Mouse (Mus musculus) cerebral cortex, adult 2 months (tissue): ENCODE measurements around the gene Prickle1.

Experiments used
- WGBS: fragments of 180-500 bp; shearing (Covaris S2); methylation state at CpG from one replicate; pipeline ENCODE4 v1.1.7; 2018; 5-methylcytosine and 5-hydroxymethylcytosine counted together

Gene Prickle1

DNA sequence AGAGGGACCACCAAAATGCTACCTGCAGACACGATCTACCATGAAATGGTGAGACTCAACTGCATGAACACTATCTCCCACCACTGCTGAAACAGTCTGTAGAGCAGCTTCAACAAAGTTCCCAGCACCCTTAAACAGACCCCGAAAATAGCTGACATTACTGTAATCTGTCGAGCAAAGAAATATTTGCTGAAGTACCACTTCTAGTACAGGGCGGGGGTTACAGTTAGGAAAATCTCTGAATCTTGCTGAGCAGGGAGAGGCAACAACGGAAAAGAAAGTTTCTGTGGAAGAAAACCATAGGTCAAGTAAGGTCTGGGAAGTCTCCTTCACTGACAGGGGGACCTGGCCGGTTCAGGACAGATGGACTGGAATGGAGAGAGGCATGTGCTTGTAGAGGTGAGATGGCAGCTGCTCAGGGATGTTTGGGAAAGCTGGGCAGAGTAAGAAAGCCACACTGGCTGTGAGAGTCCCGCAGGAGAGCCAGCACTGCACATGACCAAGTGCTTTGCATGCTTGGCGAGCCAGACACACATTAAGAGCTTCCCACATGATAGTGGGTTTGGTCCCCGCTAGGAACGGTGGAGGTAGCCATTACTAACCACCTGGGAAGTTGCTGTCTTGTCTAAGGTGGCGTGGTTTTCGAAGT lies 41.4 kb downstream of the Prickle1 start:
- WGBS = 74% methylated on average over 12 of the region's 12 CpGs

DNA sequence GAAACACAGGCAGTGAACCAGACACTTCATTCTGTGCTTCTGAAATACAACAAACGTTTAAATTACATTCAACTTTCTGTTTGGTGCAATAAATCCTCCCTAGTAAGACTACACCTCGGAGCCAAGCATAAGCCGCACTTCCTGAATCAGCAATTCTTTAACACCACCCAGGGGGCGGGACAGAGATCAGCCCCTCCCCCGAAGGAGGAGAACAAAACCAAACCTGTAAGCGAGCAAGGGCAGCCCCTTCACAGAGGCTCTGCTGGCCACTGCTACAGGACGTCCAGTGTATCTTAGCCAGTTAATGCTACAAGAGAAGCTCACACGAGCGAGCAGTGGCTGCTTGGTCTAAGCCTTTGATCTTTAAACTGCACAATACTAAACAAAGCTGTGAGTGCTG lies 43.5 kb downstream of the Prickle1 start:
- WGBS = 21% methylated on average over 9 of the region's 9 CpGs

DNA sequence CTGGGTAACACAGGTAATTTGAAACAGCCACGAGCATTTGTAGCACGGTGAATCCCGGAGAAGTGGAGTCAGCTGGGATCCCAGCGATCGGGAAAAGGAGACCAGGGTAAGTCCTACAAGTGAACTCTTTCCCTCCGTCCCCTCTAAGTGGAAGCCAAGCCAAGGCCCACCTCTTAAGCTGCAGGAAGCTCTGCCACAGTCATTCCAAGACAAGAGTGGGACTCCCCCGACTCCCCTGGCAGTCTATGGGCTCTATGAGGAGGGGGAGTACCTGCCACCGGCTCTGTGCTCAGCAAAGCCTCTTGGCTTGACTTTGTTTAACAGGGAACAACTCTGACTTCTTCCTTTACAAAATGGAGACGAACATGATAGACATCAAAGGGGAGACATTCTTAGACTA lies 47.4 kb downstream of the Prickle1 start:
- 75% methylated on average over 9 of the region's 9 CpGs for WGBS

DNA sequence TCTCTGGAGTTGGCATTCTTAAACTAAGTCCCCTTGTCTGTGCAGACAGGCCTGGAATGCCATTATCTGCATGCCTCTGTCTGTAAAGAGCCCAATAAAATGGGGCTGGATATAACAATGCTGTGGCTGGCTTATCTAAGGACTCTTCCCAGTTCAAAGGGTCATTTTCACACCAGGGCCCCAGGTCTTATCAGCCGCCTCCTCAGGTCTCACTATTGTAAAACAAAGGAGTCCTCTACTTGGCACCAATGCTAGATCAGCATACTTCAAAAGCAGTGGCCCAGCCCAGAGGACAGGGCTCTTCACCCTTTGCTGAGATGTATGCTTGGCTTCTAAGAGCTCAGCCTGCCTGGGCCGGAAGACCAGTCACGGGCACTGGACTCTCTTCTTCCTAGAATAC lies 56.3 kb downstream of the Prickle1 start:
- WGBS = 83% methylated on average over 3 of the region's 3 CpGs

DNA sequence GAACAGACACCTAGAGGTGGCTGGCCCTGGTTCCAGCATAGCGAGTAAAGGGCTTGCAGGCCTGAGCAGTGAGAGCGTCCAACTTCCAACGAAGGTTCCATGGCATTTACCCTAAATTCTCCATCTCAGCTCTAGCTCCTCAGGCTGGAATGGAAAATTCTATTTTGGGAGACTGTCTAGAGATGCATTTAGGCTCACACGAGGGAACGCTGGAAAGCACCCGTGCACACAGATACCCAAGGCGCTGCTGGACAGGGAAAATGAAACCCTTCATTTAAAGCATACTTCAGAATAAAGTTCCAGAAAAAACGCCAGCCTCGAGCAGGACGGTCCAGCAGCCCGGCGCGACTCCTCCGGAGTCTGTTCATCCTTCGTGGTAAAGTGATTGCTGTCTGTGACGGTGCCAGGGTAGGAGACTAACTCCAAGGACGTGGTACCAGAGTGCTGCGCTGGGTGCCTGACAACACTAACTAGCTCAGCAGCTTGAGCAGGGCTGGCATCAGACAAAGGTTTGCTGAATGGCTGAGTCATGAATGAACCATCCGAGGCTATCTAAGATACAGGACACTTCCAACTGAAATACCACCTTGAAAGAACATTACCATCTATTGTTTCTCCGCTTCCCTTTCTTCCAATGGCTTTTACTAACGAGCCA lies 57.0 kb downstream of the Prickle1 start:
- 49% methylated on average over 21 of the region's 21 CpGs for WGBS

DNA sequence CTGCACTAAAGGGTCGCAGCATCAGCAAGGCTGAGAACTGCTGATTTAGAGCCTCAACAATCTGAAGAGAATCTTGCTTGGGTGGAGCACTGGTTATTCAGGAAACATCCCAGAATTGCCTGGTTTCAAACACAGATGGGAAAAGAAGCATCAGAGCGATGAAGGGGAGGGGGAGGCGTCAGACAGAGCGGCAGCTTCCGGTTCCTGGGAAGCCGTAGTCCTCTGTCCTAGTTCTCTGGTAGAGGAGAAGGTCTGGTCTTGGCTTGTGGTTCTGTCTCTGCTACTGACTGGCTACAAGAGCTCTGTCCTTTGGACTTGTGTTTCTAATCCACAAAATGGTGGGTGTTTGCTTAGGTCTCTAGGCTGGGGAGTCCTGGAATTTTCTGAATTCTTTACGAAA lies 57.9 kb downstream of the Prickle1 start:
- WGBS = 55% methylated on average over 7 of the region's 7 CpGs

DNA sequence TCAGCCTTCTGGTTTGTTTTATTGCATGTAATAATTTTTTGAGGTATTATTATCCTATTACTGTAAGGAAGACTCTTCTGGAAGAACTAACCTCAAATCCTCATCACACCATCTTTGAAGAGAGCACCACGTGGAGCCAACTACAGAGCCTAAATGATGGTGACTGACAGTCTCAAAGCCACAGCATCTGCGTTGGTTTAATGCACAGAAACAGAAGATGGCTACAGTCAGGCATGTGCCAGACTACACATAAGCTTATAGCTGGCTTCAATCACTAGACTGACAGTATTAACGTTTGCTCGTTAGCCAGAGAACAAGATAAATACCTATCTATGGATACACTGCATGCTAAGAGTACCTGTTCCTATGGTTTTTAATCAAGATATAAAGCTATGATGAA lies 59.5 kb downstream of the Prickle1 start:
- 54% methylated on average over 4 of the region's 4 CpGs for WGBS

DNA sequence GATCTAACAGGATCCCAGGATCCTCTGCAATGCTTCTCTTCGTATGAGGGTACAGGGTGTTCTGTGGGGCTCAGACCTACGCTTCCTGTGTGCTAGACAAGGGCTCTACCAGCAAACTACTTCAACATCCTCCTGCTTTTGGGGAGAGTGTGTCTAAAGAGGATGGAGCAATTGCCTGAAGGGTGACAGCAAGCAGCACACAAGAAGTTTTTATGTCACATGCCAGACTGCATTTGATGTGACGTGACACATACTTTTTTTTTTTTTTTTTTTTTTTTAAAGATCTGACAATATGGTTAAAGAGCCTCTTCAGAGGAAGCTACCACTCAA lies 65.0 kb downstream of the Prickle1 start:
- 50% methylated on average over 3 of the region's 3 CpGs for WGBS

DNA sequence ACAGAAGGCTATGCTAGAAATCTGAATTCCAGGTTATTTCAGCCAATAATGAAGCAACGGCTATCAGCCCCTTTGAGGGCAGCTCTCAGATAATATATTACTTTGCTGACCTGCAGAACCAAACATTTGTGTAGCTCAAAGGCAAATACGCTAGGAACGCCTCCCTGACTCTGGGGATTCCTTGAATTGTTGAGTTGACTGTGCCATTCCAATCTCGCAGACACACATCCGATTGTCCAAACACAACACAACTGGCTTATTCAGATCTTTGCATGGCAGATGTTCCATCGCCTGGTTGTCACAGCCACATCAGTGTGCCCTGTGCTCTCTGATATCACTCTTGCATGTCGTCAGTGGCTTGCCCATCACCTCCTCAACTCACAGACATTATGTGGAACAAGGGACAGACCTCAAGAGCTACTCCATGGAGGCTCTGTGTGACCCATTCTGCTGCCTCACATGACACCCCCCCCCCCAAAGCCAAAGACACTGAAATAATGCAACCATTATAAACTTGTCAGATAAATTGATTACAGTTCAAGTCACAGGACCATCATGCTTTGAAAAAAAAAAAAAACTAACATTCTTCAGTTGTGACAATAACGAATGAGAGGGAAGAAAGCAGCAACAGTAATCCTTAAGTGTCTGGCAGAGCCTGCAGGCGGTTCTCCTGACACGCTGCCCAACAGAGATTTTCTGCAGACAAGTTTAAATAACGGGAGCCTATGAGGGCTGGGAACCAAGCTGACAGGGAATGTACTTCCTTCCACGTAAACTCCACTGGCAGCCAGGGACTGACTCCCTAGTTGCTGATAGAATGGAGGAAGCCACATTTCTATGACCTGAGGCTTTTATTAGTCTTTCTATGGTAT lies 65.6 kb downstream of the Prickle1 start:
- WGBS = 44% methylated on average over 12 of the region's 12 CpGs

DNA sequence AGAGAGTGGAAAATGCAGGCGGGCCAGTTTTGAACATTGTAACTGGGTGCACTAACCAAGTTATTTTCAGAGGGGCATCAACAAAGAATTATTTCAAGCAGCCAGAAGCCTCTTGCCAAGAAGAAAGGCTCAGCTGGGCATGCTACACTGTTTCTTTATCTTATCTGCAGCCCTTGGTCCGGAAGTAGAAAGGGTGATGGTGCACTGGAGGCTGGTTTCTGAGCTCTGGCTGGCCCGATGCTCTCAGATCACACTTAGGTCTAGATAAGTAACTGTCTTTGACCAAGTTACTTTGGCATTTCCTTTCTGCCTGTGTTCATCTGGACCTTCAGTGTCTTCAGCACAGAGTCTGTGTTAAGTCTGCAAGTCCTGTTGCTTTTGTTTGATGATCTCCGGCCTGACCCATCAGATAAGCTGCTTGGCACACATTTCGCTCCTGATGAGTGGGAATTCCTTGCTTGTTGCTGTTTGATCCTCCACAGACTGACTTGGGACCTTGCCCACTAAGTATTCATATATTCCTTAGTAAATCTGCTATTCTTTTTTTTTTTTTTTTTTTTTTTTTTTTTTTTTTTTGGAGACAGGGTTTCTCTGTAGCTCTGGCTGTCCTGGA lies 70.3 kb downstream of the Prickle1 start:
- 58% methylated on average over 5 of the region's 5 CpGs for WGBS

DNA sequence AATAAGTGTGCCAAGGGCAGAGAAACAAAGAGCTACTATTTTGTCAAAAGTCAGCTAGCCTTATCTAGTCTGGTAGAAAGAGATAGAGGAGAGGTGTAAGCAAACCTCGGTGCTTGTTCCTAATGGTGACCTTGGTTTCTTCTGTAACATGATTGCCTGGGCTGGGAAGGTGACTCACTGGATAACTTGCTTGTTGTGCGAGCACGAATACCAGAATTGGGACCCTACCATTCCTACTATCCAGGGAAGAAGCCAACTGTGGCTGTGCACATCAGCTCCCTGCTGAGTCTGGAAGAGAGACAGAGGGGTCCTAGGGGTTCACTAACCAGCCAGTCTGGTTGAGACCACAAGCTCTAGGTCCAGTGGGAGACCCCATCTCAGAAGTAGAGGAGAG lies 73.9 kb downstream of the Prickle1 start:
- 53% methylated on average over 3 of the region's 3 CpGs for WGBS

DNA sequence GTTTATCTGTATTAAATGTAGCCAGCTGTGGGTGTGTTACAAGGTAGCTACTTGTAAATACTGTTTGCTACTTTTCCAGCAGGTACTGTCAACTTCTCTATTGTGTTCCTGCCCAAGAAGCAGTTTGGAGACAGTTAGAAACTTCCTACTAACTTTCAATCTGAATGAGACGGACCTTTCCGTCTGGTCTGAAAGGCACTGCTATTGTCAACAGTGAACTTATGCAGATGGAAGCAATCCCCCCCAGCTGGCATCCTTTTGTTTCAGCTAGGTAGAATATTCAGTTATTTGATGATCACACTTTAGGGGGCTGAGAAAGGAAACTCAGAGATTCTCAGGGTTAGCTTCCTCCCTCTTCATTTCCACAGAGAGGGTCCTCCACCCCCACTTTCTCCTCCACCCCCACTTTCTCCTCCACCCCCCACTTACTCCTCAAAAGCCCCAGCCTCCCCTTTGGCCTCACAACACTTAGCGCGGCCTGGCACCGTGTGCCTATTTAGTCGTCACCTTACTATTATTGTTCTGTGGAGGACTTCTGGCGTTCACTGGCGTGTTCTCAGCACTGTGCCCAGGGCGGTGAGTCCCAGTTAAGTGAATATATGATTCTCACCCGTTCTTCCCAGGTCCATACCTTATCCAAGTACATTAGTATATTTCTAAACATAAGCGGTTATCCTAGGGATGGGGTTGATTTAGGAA lies 74.5 kb downstream of the Prickle1 start:
- WGBS = 47% methylated on average over 11 of the region's 11 CpGs

DNA sequence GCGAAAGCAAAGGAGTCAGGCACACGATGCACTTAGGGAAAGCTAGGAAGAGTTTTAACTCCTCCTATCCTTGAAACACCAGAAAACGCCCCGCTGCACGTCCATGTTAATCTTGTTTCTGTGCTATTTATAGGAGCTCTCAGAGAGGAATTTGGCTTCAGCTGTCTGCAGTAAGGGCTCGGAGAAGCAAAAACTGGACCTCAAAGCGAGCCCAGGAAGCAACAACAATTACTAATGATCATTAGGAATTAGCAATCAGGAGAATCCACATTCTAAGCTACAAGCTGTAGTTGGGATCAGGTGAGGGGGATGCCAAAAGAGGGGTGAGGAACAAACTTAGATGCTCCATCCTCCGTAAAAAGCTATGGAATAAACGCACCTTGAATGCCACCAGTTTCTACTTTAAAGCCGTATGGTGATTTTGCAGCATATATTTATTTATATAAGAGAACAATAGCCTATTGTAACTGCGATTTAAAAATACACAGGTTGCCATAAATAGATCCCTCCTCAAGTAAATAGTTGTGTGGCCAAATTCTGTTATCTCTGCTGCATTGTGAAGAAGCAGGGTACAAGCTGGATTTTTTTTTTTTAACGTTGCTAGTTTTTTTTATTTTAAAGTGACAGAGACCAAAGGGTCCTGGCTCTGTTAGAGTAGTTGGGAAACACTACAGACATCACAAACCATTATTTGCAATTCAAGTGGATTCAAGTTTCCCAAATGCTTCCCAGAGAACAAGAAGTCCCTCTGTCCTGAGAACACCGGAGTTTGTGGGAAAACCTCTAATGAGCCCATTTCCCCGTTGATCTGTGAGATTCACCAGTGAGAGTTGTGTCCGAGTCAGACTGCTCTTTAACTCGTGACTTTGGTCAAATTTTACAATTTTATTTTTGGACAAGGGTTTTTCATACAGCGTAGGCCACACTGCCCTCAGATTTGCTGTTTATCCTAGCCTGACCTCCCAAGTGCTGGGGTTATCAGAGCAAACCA lies 75.6 kb downstream of the Prickle1 start:
- WGBS = 5% methylated on average over 17 of the region's 17 CpGs

DNA sequence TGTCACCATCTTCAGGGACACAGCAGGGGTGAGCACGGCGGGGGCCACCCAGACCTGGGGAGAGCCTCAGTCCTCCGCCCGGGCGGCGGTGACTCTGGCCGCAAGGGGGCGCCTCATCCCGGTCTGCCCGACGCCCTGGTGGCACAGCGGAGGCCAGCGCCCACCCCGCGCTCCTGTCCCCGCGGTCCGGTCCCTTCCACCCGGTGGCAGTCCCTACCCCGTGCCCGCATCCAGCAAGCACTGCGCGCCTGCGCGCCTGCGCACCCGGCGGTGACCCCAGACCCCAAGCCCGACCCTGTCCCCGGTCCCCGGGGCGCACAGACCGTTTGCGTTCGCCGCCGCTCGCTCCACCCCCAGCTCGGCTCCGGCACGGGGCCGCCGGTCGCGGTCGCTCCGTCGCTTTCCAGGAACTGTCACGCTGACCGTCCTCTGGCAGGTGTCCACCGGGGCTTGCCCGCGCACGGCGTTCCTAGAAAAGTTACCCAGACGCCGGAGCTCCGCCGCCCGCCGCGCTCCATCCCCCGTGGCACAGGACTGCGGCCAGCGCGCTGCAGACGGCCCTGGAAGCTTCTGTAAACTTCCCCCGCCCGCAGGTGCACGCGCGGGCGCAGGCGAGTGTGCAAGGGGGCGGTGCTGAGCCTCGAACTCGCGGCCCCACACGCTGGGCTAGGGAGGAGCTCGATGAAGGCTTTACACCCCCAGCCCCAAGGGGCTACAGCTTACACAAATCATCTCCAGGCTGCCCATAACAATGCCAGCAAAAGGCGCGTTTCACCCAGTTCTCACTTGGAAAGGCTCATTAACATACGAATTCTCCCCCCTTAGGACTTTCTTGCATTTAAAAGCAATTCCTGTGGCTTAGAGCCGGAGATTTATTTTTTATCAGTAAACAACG lies 76.5 kb downstream of the Prickle1 start:
- WGBS = under 1% methylated on average over 85 of the region's 85 CpGs

DNA sequence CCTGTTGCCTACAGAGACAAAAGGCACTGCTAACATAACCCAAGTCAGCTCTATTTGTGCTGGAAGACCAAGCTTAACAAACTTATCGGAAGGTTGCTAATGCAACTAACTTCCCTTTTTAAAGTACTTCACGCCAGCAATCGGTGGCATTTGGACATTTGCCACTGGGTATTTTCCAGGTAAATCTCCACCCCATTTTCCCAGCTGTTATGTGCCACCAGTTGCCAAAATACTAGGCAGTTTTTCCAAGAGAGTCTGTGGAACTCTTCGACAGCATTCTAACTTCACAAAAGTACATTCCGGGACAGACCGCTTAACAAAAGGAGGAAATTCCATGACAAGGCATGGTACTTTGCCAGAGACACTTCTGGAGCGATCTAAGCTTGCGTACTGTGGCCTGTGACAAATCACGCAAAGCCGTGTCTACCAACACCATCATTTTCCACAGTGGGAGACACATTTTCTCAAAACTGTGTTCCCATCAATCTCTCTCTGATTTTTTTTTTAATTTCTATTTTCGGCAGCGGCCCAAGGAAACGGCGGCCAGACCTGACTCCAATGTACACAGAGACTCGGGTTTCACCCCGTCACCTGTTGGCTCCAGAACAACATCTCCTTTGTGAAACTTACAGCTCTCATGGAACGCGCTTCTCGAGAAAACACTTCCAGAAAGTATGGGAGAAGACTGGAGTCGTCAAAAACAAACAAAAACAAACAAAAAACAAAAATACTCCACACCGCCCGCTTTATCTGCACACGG lies 77.4 kb downstream of the Prickle1 start:
- 4% methylated on average over 23 of the region's 23 CpGs for WGBS

DNA sequence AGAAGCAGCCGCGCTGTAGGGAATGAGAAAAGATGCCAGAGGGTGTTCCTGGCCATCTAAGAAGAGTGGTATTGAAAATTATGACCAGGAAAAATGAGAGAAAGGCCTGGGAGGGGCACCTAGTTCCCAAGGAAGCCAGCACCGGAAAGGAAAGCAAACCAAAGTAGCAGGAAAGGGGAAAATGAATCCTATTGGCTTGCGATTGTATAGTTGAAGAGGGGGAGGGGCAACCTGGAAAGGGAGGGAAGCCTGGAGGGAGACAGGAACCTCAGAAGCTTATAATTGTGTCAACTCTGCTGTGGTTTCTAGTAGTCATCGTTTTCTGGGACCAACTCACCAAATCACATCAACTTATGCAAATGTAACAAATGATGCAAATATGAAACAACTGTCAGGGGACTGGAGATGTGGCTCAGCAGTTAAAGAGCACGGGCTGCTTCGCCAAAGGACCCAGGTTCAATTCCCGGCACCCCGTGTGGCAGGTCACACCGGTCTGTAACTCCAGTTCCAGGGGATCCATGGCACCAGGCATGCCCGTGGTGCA lies 78.6 kb downstream of the Prickle1 start:
- WGBS = 55% methylated on average over 11 of the region's 11 CpGs

DNA sequence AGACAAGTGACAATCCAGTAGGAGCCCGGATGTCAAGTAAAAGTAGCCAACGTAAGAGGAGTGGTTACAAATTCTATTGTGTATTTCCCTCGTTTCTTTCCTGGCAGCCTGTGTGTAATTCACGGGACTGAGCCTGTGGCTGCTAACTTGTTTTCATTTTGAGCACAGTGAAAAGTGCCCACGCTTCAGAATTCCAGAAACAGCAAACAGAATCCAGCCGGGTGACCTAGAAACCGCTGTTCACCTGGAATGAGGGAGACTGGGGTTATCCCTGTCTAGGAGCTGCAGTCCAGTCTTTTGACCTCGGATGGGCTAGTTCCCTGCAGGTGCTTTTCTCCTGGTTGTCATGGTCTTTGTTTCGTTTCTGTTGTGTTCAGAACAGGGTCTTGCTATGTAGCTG lies 80.4 kb downstream of the Prickle1 start:
- WGBS = 39% methylated on average over 9 of the region's 9 CpGs

DNA sequence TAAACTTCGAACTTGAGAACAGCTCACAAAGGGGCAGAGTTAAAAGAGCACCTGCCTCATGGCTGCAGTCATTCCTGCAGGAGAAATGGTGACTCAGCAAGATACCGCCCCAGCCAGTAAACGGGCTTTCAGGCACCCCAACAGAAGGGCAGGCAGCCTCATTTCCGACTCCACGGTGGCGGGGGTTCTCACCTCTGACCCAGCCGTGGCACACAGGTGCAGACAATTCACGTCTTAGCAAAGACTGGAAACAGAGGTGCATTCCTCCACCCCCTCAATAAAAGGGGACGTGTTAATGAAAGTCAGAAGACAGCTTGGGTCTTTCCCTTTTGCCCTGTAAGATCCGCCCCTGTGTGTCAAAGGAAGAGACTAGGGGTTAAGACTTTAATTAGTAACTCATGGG lies 81.8 kb downstream of the Prickle1 start:
- 20% methylated on average over 10 of the region's 10 CpGs for WGBS

DNA sequence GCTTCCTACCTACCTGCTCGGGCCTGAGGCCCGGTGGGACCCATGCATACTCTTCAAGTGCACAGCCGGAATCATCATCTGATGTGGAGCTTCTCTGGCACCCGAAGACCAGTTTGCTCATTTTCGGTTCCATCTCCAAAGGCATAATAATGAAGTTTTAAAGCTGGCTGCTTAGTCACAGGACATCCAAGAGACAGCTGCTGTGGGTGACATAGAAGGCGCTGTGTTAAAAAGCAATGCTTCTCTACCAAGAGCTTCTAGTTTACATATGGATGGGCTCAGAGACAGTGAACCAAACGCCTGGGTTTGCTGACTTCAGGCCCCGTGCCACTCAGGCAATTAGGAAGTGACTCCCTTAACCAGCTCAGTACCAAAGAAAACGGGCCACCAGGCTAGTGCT lies 83.3 kb downstream of the Prickle1 start:
- 21% methylated on average over 9 of the region's 9 CpGs for WGBS
